Mouse (Mus musculus) olfactory bulb, adult 2 months (tissue): ENCODE measurements around the gene Thada. TPM values are rescaled to one million over a fixed set of nuclear protein-coding genes. Genes with fewer than 3 reads are reported as not detected.

ENCODE experiments used
- H3K27ac ChIP-seq: fragments of 200-500 bp; 2 replicates; pipeline ENCODE4 v1.5.1; 2012; ENCODE audit warnings: low read depth, low read length; ENCODE audit not compliant: insufficient read depth
- H3K4me1 ChIP-seq: fragments of 200-500 bp; 2 replicates; pipeline ENCODE4 v1.6.1; 2012; ENCODE audit warnings: low read length; ENCODE audit not compliant: control insufficient read depth, insufficient read depth
- H3K4me3 ChIP-seq: fragments of 200-500 bp; 2 replicates; pipeline ENCODE4 v1.5.1; 2012; ENCODE audit warnings: mild to moderate bottlenecking, low read depth, low read length, moderate library complexity; ENCODE audit not compliant: insufficient read depth
- CTCF ChIP-seq: fragments of 200-500 bp; IDR thresholded peaks from 2 replicates; pipeline ENCODE4 v1.5.1; 2012; ENCODE audit warnings: low read depth, mild to moderate bottlenecking, low read length, moderate library complexity; ENCODE audit not compliant: insufficient read depth
- POLR2A ChIP-seq: fragments of 200-500 bp; IDR thresholded peaks from 2 replicates; pipeline ENCODE4 v1.6.1; 2012; ENCODE audit warnings: mild to moderate bottlenecking, low read depth, low read length, moderate library complexity; ENCODE audit not compliant: insufficient read depth
- WGBS: fragments of 180-500 bp; shearing (Covaris S2); methylation state at CpG from one replicate; pipeline ENCODE4 v1.1.7; 2018; 5-methylcytosine and 5-hydroxymethylcytosine counted together
- polyA plus RNA-seq: library from polyadenylated mRNA; stranded (reverse); fragments of >200 nt; gene quantifications from 2 replicates; pipeline ENCODE4 v1.2.4, GENCODE M21; 2012; ENCODE audit warnings: low replicate concordance; ENCODE audit not compliant: missing spikeins, insufficient read depth, insufficient read length

Thada gene
- polyA plus RNA-seq, 1 experiment, result not detected

DNA sequence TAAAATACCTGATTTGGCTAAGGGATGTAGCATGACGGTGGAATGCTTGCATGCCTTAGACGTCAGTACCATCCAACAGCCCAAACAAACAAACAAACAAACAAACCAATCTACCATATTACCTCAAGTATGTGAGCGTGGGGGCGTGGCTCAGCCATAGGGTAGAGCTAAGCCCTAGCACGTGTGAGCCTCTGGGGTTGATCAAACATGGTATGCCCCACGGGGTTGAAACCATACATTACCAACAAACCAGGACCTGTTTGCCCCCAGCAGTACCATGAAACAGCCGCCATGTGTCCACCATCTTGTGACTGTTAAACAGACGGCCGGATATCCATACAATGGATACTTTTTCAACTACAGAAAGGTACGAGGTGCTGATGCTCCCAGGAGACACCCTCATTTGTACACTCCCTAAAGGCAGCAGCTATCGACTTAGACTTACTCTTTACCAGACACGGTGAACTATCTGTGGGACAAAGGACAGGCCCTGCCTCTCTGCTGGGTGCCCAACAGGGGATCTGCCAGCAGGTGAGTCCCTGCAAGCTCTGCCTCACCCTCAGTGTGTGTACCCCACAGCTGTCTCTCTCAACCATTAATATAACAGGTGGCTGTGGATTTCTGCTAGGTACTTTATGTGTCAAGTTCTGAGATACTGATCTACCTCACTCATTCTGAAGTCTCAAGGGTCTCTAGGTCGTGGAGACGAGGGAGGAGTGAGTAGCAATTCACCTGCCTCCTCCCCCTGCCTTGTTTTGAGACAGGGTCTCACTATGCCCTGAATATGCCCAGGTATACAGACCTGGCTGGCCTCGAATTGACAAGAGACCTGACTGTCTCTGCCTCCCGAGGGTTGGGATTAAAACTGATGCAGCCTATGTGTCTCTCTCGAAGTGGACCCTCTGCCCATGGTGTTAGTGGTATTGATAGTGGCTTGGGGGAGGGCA lies 286.7 kb downstream of the Thada start:
- Histone ChIP-seq H3K27ac (no peak overlapping the region), H3K4me3 (no peak overlapping the region), H3K4me1 (peaks cover 22% of the 10 kb centered on the region)
- no peak for TF ChIP-seq POLR2A
- no peak for TF ChIP-seq CTCF
- WGBS, result 95% methylated on average over 17 of the region's 17 CpGs

DNA sequence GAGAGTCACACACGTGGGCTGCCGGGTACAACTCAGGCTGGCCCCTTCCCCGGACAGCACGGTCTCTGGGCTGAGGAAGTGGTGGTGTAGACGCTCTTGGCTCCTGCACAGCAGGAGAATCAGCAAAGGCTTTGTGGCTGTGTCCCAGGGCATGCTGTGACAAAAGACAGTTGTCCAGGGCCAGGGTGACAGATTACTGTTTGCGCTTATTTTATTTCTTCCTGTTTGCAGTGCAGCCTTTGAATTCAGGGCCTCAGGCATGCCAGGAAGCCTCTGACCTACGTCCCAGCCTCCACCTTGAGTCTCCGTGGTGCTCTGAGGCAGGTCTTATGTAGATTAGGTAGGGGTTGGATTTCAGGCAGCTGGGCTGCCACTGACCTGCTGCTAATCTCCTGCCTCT lies 288.5 kb downstream of the Thada start:
- H3K4me1 ChIP-seq, result peaks cover 16% of the 10 kb centered on the region
- no peak overlapping the region for H3K27ac ChIP-seq
- no peak overlapping the region for H3K4me3 ChIP-seq
- TF ChIP-seq CTCF (no peak), POLR2A (no peak)
- 57% methylated on average over 8 of the region's 8 CpGs for WGBS

GRCm38 (mm10) chr17:84176446-84176845 lies 289.6 kb downstream of the Thada start:
- WGBS, result 94% methylated on average over 7 of the region's 7 CpGs
- Histone ChIP-seq H3K4me1 (peaks cover 12% of the 10 kb centered on the region), H3K27ac (no peak overlapping the region), H3K4me3 (no peak overlapping the region)
- no peak for TF ChIP-seq POLR2A
- TF ChIP-seq CTCF, result no peak

- Histone ChIP-seq H3K4me1 (peaks cover under 1% of the 10 kb centered on the region; the same call in 1 of the 2 replicates), H3K27ac (no peak overlapping the region), H3K4me3 (no peak overlapping the region)
- 96% methylated on average over 17 of the region's 17 CpGs for WGBS
- no peak for TF ChIP-seq POLR2A
- no peak for TF ChIP-seq CTCF
Measured at GRCm38 (mm10) chr17:84175196-84175595, 290.8 kb downstream of the Thada start.

DNA sequence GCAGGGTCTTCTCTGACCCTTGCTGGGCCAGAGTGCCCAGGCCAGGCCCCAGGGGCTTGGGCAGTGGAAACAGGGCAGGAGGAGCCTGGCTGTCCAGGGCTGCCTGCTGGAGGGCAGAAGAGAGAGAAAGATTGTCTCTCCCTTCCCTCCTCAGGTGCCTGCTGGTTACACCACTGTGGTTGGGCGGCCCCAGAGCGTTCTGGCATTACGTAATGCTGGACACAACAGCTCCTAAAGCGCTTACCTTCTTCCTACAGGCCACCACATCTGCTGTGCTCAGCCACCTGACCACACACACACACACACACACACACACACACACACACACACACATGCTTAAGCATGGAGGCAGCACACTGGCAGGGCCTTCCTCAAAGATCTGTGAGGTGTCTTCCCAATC lies 298.6 kb downstream of the Thada start:
- TF ChIP-seq POLR2A, result no peak
- no peak for TF ChIP-seq CTCF
- no peaks in the 10 kb centered on the region for H3K4me1 ChIP-seq
- no peak overlapping the region for H3K4me3 ChIP-seq
- WGBS, result 100% methylated on average over 4 of the region's 4 CpGs
- no peak overlapping the region for H3K27ac ChIP-seq

GRCm38 (mm10) chr17:84166135-84166860 lies 299.7 kb downstream of the Thada start:
- H3K27ac ChIP-seq, result no peak overlapping the region
- H3K4me3 ChIP-seq, result no peak overlapping the region
- no peak for TF ChIP-seq CTCF
- no peak for TF ChIP-seq POLR2A
- WGBS, result 94% methylated on average over 9 of the region's 9 CpGs
- H3K4me1 ChIP-seq, result peaks cover 4% of the 10 kb centered on the region

GRCm38 (mm10) chr17:84165735-84166134 lies 300.3 kb downstream of the Thada start:
- WGBS, result 90% methylated on average over 3 of the region's 3 CpGs
- no peak overlapping the region for H3K27ac ChIP-seq
- peaks cover 6% of the 10 kb centered on the region for H3K4me1 ChIP-seq
- TF ChIP-seq POLR2A, result no peak
- no peak for TF ChIP-seq CTCF
- no peak overlapping the region for H3K4me3 ChIP-seq

DNA sequence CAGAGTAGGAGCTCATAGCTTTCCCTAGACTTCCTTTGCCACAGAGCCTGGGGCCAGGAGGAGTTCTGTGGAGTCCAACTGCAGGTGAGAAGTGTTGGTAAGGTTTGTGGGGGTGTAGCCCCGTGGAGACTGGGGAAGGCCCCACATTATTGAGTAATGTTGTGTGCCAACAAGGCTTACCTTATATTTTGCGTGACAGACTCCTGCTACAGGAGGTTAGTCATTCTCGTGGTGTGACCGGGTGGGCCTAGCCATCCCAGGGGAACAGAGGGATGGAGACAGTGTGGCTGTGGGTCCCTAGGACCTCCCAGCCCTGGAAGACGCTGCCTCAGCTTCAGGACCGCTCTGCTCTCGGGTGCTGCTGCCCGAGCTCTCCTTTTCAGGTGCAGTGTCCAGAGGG lies 301.9 kb downstream of the Thada start:
- Histone ChIP-seq H3K4me3 (no peak overlapping the region), H3K27ac (no peak overlapping the region), H3K4me1 (peaks cover 6% of the 10 kb centered on the region)
- TF ChIP-seq POLR2A (no peak), CTCF (no peak)
- 96% methylated on average over 8 of the region's 8 CpGs for WGBS
